Mouse (Mus musculus) ES-Bruce4 (cell line): ENCODE data around the gene Tln1. TPM values are rescaled to one million over a fixed set of nuclear protein-coding genes. Genes with fewer than 3 reads are reported as not detected.

ENCODE experiments used
- H3K27ac ChIP-seq: 2 replicates; pipeline ENCODE4 v1.5.1; 2012; ENCODE audit warnings: low read length, inconsistent platforms; ENCODE audit not compliant: insufficient read depth
- H3K27me3 ChIP-seq: 2 replicates; pipeline ENCODE4 v1.6.1; 2012; ENCODE audit warnings: mild to moderate bottlenecking, low read length, inconsistent platforms; ENCODE audit not compliant: control insufficient read depth, poor library complexity, insufficient read depth, severe bottlenecking
- H3K36me3 ChIP-seq: 2 replicates; pipeline ENCODE4 v1.6.1; 2012; ENCODE audit warnings: inconsistent platforms, mild to moderate bottlenecking, low read length, moderate library complexity; ENCODE audit not compliant: control insufficient read depth, poor library complexity, insufficient read depth, severe bottlenecking
- H3K4me1 ChIP-seq: one replicate; pipeline ENCODE4 v1.8.1; 2011; ENCODE audit warnings: low read length; ENCODE audit not compliant: control insufficient read depth, insufficient read depth
- H3K4me3 ChIP-seq: 2 replicates; pipeline ENCODE4 v1.5.1; 2011; ENCODE audit warnings: low read depth, mild to moderate bottlenecking, low read length
- H3K9ac ChIP-seq: 2 replicates; pipeline ENCODE4 v1.6.1; 2012; ENCODE audit warnings: low read depth, mild to moderate bottlenecking, inconsistent platforms; ENCODE audit not compliant: poor library complexity, severe bottlenecking
- H3K9me3 ChIP-seq: replicated peaks from 2 replicates; pipeline ENCODE4 v1.6.1; 2012; ENCODE audit warnings: mild to moderate bottlenecking, low read length, inconsistent platforms; ENCODE audit not compliant: control insufficient read depth, poor library complexity, insufficient read depth, severe bottlenecking
- CTCF ChIP-seq: IDR thresholded peaks from one replicate; pipeline ENCODE4 v1.8.1; 2011; ENCODE audit warnings: low read depth, low read length
- EP300 ChIP-seq: IDR thresholded peaks from 2 replicates; pipeline ENCODE4 v1.6.1; 2011; ENCODE audit warnings: low read depth, low read length; ENCODE audit not compliant: insufficient read depth
- POLR2A ChIP-seq: IDR thresholded peaks from one replicate; pipeline ENCODE4 v1.8.1; 2011; ENCODE audit warnings: low read length; ENCODE audit not compliant: insufficient read depth
- polyA plus RNA-seq: library from polyadenylated mRNA; stranded (reverse); fragments of >200 nt; gene quantifications from 2 replicates; pipeline ENCODE4 v1.2.4, GENCODE M21; 2011; ENCODE audit warnings: low read depth; ENCODE audit not compliant: missing spikeins, insufficient read depth, insufficient read length

Tln1 gene
- polyA plus RNA-seq, result 92.5 and 97.2 TPM in 2 replicates

DNA sequence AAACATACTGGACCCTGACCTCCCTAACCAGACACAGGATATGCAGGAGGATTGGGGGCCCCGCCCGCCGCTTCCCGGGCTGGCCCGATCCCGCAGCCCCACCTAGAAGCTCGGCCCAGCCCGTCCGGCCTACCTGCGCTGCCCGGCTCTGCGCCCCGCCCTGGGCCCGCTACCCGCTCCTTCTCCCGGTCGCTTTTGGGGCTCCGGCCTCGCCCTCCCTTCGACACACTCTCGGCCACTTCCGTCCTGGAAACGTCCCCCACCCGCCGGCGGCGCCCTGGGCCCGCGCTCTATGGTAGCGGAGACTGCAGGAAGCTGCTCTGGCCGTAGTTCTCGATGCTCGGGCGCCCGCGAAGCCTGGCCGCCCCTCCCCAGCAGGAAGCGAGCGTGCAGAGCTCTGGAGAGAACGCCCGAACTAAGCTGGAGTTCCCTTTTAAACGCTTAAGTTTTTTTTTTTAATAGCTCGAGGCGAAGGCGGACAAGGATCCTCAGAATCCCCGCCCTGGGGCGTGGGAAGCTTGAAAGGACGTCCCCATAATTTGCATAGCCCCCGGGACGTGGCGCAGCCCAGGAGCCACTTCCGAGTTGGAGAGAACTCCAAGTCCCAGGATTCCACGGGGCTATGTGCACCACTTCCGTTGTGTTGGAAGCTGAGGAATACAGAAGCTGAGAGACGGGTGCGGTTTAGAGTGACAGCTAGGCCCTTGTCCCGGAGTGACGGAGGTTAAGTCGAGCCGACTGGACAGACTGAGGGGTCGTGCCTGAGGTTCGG lies at the start of gene Tln1, which contains the start of gene Creb3:
TSS of gene Tln1 (minus strand) at position 695 of the 772 bp plus-strand sequence.
TSS of gene Creb3 (plus strand) at position 336 of the 772 bp plus-strand sequence.
- H3K4me3 ChIP-seq, result peak within 1 kb of the TSS; percentile 97
- no peak for TF ChIP-seq CTCF
- TF ChIP-seq EP300, result peak; percentile 37; the same call in 1 of the 2 replicates
- no peak for TF ChIP-seq POLR2A
- H3K9me3 ChIP-seq, result no peaks in the 10 kb centered on the region
- H3K36me3 ChIP-seq, result peaks cover under 1% of the 10 kb centered on the region; the same call in 1 of the 2 replicates
- H3K27me3 ChIP-seq, result no peaks in the 10 kb centered on the region
- H3K4me1 ChIP-seq, result peaks cover 9% of the 10 kb centered on the region
- peak within 1 kb of the TSS; percentile 92 for H3K27ac ChIP-seq
- peak within 1 kb of the TSS; percentile 85 for H3K9ac ChIP-seq

DNA sequence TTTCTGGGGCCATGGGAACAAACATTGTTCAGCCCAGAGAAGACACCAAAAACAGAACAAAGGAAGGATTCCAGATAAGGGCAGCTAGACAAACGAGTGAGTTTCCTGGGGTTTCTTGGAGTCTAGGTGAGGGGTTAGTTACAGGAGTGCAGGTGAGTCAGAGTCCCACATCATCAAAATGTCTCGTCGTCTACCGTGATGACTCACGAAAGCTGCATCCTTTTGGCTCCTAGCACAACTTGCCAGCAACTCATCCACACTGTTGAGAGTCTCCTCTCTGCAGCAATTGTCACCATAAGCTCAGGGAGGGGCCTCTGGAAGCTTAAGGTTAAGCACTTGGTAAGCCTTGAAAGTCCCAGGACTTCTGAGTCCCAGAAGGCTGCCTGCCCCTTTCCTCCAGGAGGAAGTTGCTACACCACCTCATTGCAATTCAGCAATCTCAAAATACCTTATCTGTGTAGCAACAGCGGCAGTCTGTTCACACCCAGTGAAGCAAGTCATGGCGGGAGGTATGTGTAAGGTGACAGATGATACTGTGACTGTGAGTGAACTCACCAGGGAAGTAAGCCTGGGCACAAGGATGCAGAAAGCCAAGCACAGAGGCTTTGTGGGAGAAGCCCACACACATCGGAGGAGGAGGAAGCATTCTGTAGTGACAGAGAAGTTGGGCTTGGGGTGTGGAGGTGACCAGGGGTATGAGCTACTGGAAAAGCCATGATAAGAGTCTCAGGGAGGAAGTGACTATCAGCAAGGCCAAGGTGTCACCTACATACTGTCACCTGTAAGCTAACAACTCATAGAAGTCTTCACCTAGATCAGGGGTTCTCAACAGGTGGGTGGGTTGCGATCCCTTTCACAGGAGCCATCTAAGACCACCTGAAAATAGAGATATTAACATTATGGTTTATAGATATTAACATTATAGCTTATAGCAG lies 42.5 kb upstream of the Tln1 start:
- Histone ChIP-seq H3K9ac (no peak overlapping the region), H3K4me1 (no peaks in the 10 kb centered on the region), H3K4me3 (no peak overlapping the region), H3K27me3 (no peaks in the 10 kb centered on the region), H3K27ac (no peak overlapping the region), H3K9me3 (no peaks in the 10 kb centered on the region), H3K36me3 (no peaks in the 10 kb centered on the region)
- TF ChIP-seq EP300 (no peak), POLR2A (no peak), CTCF (no peak)

DNA sequence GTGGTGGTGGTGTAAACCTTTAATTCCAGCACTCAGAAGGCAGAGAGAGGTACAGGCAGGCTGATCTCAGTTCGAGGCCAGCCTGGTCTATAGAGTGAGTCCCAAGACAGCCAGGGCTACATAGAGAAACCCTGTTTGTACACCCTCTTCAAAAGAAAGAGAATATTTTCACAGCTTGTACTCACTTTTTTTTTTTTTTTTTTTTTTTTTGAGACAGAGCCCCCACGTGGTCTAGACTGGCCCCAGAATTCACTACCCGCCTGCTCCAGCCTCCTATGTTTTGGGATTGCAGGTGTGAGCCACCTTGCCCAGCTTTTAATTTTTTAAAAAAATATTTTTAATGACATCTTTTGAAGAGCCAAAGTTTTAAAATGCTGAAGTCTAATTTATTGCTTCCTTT lies 41.6 kb upstream of the Tln1 start:
- H3K9ac ChIP-seq, result no peak overlapping the region
- TF ChIP-seq EP300 (no peak), POLR2A (no peak), CTCF (no peak)
- H3K27ac ChIP-seq, result no peak overlapping the region

DNA sequence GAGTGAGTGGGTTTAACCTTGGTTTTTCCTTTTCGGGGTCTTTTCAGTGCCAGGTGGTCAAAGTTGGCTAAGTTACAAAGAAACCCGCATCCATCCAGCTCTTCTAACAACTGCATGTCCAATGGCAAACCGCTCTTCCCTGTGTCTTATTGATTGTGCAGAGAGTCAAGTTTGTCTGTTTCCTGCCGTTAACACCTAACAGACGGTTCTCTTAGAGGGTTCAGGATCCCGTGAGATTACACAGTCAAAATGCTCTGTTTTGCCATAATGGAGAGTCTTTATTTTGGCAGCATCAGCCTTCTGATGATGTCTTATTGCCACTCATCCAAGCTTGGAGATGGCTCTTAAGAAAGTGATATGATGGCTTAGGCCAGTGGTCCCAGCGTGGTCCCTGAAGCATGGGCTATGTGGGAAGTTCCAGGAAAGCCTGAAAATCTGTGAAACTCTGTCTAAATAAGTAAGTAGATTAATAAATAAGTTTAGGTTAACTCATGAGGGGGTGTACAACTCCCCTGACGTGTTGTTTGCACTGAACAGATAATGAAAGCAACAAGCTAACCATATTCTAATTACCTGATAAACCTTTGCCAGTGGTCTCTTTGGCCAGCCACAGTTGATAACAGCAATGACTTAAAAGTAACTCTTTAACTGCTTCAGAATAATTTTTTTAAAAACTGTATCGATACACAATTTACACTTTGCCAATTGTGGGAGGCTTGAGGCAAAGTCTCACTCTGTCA lies 37.9 kb upstream of the Tln1 start:
- Histone ChIP-seq H3K27me3 (no peaks in the 10 kb centered on the region), H3K9ac (no peak overlapping the region), H3K36me3 (no peaks in the 10 kb centered on the region), H3K27ac (no peak overlapping the region), H3K4me3 (no peak overlapping the region), H3K4me1 (no peaks in the 10 kb centered on the region), H3K9me3 (no peaks in the 10 kb centered on the region)
- no peak for TF ChIP-seq POLR2A
- no peak for TF ChIP-seq EP300
- no peak for TF ChIP-seq CTCF

More for the DNA sequence above, 41.6 kb upstream of the Tln1 start:
- Histone ChIP-seq H3K27me3 (no peaks in the 10 kb centered on the region), H3K4me1 (no peaks in the 10 kb centered on the region), H3K4me3 (no peak overlapping the region), H3K36me3 (no peaks in the 10 kb centered on the region), H3K9me3 (no peaks in the 10 kb centered on the region)

DNA sequence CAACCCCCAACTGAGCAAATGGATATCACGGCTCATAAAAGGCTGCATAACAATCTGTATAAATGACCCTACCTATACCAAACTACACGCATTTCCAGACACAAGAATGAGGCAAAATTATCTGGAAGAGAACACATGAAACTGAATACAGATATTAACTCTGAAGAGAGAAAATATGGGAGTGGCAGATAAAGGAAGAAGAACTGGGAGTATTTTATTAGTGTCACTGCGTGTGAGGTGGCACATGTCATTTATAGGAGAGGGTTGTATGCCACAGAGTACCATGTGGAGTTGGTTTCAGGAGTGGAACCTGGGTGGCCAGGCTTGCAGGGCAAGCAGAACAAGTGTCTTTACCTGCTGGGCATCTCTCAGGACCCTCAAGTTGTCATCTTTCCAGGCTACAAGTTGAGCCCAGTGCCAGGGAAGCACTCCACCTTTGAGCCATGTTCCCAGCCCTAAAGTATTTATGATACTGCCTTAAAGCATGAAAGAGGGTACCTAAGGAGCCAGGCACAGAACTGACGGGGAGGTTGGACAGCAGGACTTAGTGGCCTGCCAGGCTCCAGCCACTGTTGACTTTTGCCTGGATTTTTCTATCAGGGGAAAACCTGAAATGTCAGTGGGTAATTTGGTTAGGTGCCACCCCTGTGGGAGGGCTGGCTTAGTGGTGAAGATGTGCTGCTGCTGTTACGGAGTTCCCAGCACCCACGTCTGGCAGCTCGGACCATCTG lies 36.3 kb upstream of the Tln1 start:
- TF ChIP-seq POLR2A (no peak), EP300 (no peak), CTCF (no peak)
- H3K4me3 ChIP-seq, result no peak overlapping the region
- no peaks in the 10 kb centered on the region for H3K36me3 ChIP-seq
- no peaks in the 10 kb centered on the region for H3K9me3 ChIP-seq
- no peaks in the 10 kb centered on the region for H3K4me1 ChIP-seq
- H3K9ac ChIP-seq, result no peak overlapping the region
- H3K27me3 ChIP-seq, result no peaks in the 10 kb centered on the region
- no peak overlapping the region for H3K27ac ChIP-seq
